Mouse (Mus musculus) naive thymus-derived CD4-positive, alpha-beta T cell, adult 5 months (primary cell): ENCODE measurements around the gene Gad2. TPM values are rescaled to one million over a fixed set of nuclear protein-coding genes. Genes with fewer than 3 reads are reported as not detected.

ENCODE experiments used
- polyA plus RNA-seq: library from polyadenylated mRNA; unstranded; fragments of 100-300 nt; shearing (Covaris generic); gene quantifications from one replicate; pipeline ENCODE4 v1.2.1, GENCODE M21; 2017

Gene Gad2
- polyA plus RNA-seq: not detected

DNA sequence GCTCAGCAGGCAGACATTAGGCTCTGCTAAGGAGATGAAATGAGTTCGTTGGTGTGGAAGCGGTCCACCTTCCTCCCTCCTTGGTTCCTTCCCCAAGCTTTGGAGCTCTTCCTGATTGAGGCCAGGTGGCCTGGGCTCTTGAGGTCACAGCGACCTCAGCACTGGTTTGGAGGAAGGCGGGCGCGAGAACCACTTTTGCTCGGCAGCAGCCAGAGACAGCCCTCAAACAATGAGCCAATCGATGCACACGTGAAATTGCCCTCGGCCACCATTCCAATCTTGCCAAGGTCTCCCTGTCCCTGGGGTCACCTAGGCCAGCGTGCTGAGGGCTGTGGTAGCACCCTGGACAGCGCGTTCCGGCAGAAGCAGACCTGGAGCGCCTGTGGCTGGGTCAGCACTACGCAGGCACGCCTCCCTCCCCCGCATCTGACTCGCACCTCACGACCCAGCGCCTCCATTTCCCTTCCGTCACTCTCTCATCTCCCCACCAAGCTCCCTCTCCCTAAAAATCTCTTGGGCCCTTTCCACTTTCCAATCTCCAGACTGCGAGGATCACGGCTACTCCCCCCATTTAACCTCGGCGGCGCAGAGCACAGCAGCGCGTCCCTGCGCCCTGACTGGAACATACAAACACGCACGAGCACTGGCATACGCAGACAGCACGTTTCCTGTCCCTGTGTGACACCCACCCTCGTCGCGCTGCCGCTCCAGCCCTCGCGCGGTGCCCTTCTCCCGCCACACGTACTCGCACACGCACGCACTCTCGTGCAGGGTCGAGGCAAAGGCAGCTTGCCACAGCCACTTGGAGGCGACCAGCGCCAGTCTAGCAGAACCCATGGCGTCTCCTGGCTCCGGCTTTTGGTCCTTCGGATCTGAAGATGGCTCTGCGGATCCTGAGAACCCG lies at the start of gene Gad2:
TSS of gene Gad2 (plus strand) at position 378 of the 904 bp plus-strand sequence.

Other genes with a start within 250 kb of the Gad2 start
- 75.4 TPM for gene Apbb1ip, start 151.9 kb downstream of the Gad2 start, polyA plus RNA-seq